ENCODE assay signal across 28 mouse cellular contexts in the genomic region with DNA sequence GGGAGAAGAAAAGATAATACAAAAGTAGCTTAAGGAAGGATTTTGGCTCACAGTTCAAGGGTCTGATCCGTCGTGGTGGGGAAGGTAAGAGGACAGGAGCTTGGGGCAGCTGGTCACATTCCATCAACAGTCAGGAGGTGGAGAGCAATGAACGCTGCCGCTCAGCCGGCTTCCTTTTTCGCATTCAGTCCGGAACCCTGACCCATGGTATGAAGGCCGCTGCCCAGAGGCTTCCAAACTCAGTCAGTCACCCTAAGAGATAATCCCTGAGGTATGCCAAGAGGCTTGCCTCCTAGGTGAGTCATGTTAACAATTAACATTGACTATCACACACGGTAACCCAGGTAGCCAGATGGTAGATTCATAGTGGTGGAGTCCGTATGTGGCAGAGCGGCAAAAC. TPM values are rescaled to one million over a fixed set of nuclear protein-coding genes. Genes with fewer than 3 reads are reported as not detected.
"Had no signal": no experiment of that assay in that cellular context is flagged by ENCODE, and none has a peak within 500 bp of the region (broad histone marks: within the 10 kb centered on the region; RNA-seq: fewer than 3 reads in every experiment).

No protein-coding gene starts in this region.

- ATAC-seq: hindbrain, postnatal 0 days; inflammation-experienced regulatory T-cells, adult 6 months; intestine, embryonic 16.5 days had no signal

- H3K4me1 ChIP-seq: limb, embryonic 12.5 days; limb, embryonic 15.5 days; liver, embryonic 13.5 days had no signal

- H3K4me3 ChIP-seq: limb, embryonic 12.5 days; limb, embryonic 15.5 days; liver, embryonic 13.5 days had no signal

- H3K27me3 ChIP-seq: limb, embryonic 12.5 days; limb, embryonic 15.5 days had no signal

- H3K9me3 ChIP-seq: limb, embryonic 12.5 days; limb, embryonic 15.5 days; liver, embryonic 13.5 days had no signal

- H3K36me3 ChIP-seq: limb, embryonic 12.5 days; limb, embryonic 15.5 days; liver, embryonic 13.5 days had no signal

- H3K27ac ChIP-seq: hindbrain, postnatal 0 days; limb, embryonic 12.5 days; limb, embryonic 15.5 days; liver, embryonic 13.5 days; stomach, postnatal 0 days had no signal

- DNase-seq: left cerebral cortex, postnatal 4 days; liver, embryonic 13.5 days; lung, adult 2 months; lung, postnatal 14 days; lung, postnatal 4 days; midbrain, embryonic 14.5 days; right cerebral cortex, postnatal 14 days; right cerebral cortex, postnatal 4 days; thymus, adult 2 months; thymus, postnatal 14 days; thymus, postnatal 4 days had no signal

- H3K9ac ChIP-seq: limb, embryonic 12.5 days; limb, embryonic 15.5 days; liver, embryonic 13.5 days had no signal

- H3K4me2 ChIP-seq: limb, embryonic 12.5 days; limb, embryonic 15.5 days; liver, embryonic 13.5 days; midbrain, embryonic 11.5 days had no signal

RNA-seq across cellular contexts. Expression of gene Mas1, which starts 13.6 kb away (rescaled TPM):
- total RNA-seq: megakaryocyte progenitor cell, adult 5-6 weeks; megakaryocyte-erythroid progenitor cell, adult 5-6 weeks; midbrain, postnatal 0 days had no signal
- polyA plus RNA-seq: liver, embryonic 13.5 days; midbrain, embryonic 11.5 days had no signal

RNA-seq across cellular contexts. Expression of gene Mrgprh, which starts 21.4 kb away (rescaled TPM):
- total RNA-seq: hindbrain, postnatal 0 days; layer of hippocampus, adult 18-20 months; left cerebral cortex, adult 18-20 months; left cerebral cortex, postnatal 4 days; megakaryocyte progenitor cell, adult 5-6 weeks; megakaryocyte-erythroid progenitor cell, adult 5-6 weeks; midbrain, postnatal 0 days had no signal
- polyA plus RNA-seq: hindbrain, postnatal 0 days; inflammation-experienced regulatory T-cells, adult 6 months; intestine, embryonic 16.5 days; liver, embryonic 13.5 days; liver, embryonic 16.5 days; lung, embryonic 16.5 days; midbrain, embryonic 11.5 days; midbrain, embryonic 14.5 days; midbrain, postnatal 0 days; neural tube, embryonic 11.5 days; neural tube, embryonic 14.5 days; stomach, embryonic 14.5 days; stomach, postnatal 0 days had no signal

RNA-seq across cellular contexts. Expression of gene Pnldc1, which starts 55.6 kb away (rescaled TPM):
- total RNA-seq: megakaryocyte-erythroid progenitor cell, adult 5-6 weeks had no signal
